Mouse (Mus musculus): Measurements from ENCODE around the gene Cacng2. TPM values are rescaled to one million over a fixed set of nuclear protein-coding genes. Genes with fewer than 3 reads are reported as not detected.

Gene Cacng2
- polyA plus RNA-seq, 1 experiment from 2014 or later = not detected

DNA sequence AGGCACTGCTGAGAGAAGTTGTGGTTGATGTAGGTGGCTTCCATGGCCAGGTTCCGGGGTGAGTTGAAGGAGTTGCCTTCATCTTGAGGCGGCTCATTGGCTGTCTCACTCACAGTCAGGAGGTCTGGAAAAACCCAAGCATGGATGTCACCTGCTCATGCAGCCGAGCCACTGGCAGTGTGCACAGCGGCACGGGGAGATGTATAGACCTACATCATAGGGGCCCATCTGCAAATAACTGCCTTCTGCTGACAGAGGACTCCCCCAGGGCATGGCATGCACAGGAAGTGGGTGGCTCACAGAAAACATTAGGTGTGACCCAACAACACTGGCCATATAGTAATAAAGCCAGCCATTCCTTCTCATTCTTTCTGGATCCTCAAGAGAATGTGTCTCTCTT is 157.4 kb downstream of the Cacng2 start:
- H3K9me3 ChIP-seq (replicated peaks) = no peaks in the 10 kb centered on the region
- ATAC-seq = no peak
- peaks cover 36% of the 10 kb centered on the region for H3K4me1 ChIP-seq
- H3K27me3 ChIP-seq (replicated peaks) = peaks cover 4% of the 10 kb centered on the region; the same call in 1 of the 2 replicates
- H3K4me3 ChIP-seq = no peak overlapping the region
- H3K4me2 ChIP-seq = no peak overlapping the region
- no peak overlapping the region for H3K27ac ChIP-seq
- no peak overlapping the region for H3K9ac ChIP-seq
- 92% methylated on average over 5 of the region's 5 CpGs for WGBS (ENCODE audit: insufficient replicate concordance)
- H3K36me3 ChIP-seq = peaks cover 95% of the 10 kb centered on the region

- peaks cover 21% of the 10 kb centered on the region for H3K27me3 ChIP-seq (replicated peaks)
- H3K36me3 ChIP-seq = peaks cover 77% of the 10 kb centered on the region
- H3K27ac ChIP-seq = no peak overlapping the region
- ATAC-seq = no peak
- H3K9ac ChIP-seq = no peak overlapping the region
- H3K9me3 ChIP-seq (replicated peaks) = no peaks in the 10 kb centered on the region
- 84% methylated on average over 6 of the region's 6 CpGs for WGBS (ENCODE audit: insufficient replicate concordance)
- peaks cover 36% of the 10 kb centered on the region for H3K4me1 ChIP-seq
- H3K4me3 ChIP-seq = no peak overlapping the region
- no peak overlapping the region for H3K4me2 ChIP-seq
Measured at GRCm38 (mm10) chr15:77960693-77961092, 159.1 kb downstream of the Cacng2 start.

DNA sequence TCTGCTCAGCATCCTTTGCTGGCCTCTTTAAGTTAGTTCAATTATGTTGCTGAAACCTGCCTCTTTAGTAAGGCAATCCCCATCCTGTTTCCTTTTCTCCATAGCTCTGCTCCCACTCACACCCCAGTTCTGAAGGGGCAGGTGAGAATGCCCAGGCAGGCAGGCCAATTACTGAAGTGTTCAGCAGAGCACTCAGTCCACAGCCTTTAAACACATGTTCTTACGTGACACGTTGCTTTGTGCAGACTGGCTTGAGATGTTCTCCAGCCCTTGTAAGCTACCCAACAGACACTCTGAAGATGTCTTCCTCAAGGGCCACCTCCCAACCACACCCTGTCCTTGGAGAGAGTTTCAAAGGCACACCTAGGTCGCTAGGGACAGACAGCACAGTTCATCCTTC is 161.8 kb downstream of the Cacng2 start:
- no peak overlapping the region for H3K4me3 ChIP-seq
- H3K4me1 ChIP-seq = peaks cover 27% of the 10 kb centered on the region
- no peak; the same call in 1 of the 2 replicates for ATAC-seq
- H3K27ac ChIP-seq = peak overlapping the region; percentile 5; the same call in 1 of the 2 replicates
- peaks cover 47% of the 10 kb centered on the region for H3K27me3 ChIP-seq (replicated peaks)
- no peak overlapping the region for H3K4me2 ChIP-seq
- no peak overlapping the region for H3K9ac ChIP-seq
- peaks cover 51% of the 10 kb centered on the region for H3K36me3 ChIP-seq
- WGBS (ENCODE audit: insufficient replicate concordance) = 52% methylated on average over 3 of the region's 3 CpGs
- no peaks in the 10 kb centered on the region for H3K9me3 ChIP-seq (replicated peaks)

GRCm38 (mm10) chr15:77957625-77958024 is 162.2 kb downstream of the Cacng2 start:
- Histone ChIP-seq H3K9ac (no peak overlapping the region), H3K27ac (peak overlapping the region; percentile 5; the same call in 1 of the 2 replicates), H3K27me3 (replicated peaks) (peaks cover 50% of the 10 kb centered on the region), H3K9me3 (replicated peaks) (no peaks in the 10 kb centered on the region), H3K4me2 (no peak overlapping the region), H3K36me3 (peaks cover 46% of the 10 kb centered on the region), H3K4me3 (no peak overlapping the region), H3K4me1 (peaks cover 27% of the 10 kb centered on the region)
- ATAC-seq = no peak
- 42% methylated on average over 5 of the region's 5 CpGs for WGBS (ENCODE audit: insufficient replicate concordance)

- peak within 1 kb of the TSS; percentile 54 for H3K4me3 ChIP-seq
- H3K36me3 ChIP-seq = peaks cover 38% of the 10 kb centered on the region
- ATAC-seq = peak; percentile 83
- H3K9ac ChIP-seq = peak within 1 kb of the TSS; percentile 53
- H3K4me1 ChIP-seq = peaks cover 27% of the 10 kb centered on the region
- H3K27me3 ChIP-seq (replicated peaks) = peaks cover 50% of the 10 kb centered on the region
- no peak within 1 kb of the TSS for H3K27ac ChIP-seq
- WGBS (ENCODE audit: insufficient replicate concordance) = 1% methylated on average over 39 of the region's 39 CpGs
- H3K4me2 ChIP-seq = peak within 1 kb of the TSS; percentile 80
- no peaks in the 10 kb centered on the region for H3K9me3 ChIP-seq (replicated peaks)
Measured at GRCm38 (mm10) chr15:77956404-77956901, 163.4 kb downstream of the Cacng2 start, which contains the start of gene Foxred2. Gene Foxred2, minus strand, starts transcription at chr15:77956722.

DNA sequence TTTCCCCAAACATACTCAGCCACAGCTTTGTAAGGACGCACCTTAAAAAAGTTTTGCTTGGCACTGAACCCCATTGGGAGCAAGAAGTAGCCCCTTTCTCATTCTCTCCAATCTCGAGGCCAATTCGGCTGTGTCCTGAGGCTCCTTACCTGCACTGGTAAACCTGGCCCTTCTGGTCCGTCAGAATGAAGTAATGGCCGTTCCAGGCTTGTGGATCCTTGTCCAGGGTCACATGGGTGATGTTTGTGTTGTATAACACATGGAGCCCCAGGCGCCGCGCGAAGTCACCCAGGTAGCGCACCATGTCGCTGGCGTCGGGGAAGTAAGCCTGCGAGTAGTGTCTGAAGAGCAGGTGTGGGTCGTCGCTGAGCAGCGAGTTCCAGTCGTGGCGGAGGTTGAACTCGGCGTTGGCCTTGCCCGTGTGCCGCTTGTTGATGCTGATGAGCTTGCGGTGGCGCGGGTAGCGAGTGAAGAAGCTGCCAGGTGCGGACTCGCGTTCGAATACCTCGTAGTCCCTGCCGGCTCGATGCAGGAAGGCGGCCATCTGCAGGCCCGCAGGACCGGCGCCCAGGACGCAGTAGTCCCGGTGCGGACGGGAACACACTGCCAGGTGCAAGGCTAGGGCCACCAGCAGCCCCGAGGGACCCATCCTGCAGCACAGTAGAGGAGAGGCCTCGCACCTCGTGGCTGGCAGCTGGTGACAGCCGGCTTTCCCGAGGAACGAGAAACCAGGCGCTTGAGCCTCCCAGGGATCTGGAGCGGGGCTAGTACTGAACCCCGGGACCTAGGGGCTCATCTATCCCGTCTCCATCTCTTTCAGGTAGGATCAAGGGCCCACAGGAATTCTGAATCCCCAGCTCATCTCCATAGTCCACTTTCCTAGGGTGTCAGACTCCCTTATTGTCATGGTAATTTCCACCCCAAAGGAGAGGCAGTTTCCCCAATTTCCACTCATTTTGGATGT is 164.1 kb downstream of the Cacng2 start:
- Histone ChIP-seq H3K4me2 (peak overlapping the region; percentile 80), H3K9me3 (replicated peaks) (no peaks in the 10 kb centered on the region), H3K36me3 (peaks cover 30% of the 10 kb centered on the region), H3K27me3 (replicated peaks) (peaks cover 50% of the 10 kb centered on the region), H3K27ac (no peak overlapping the region), H3K4me3 (peak overlapping the region; percentile 54), H3K4me1 (peaks cover 27% of the 10 kb centered on the region), H3K9ac (peak overlapping the region; percentile 53)
- WGBS (ENCODE audit: insufficient replicate concordance) = 13% methylated on average over 52 of the region's 52 CpGs
- 0 out of 2 replicates have a peak, but pooled peaks have one; percentile 3 for ATAC-seq

DNA sequence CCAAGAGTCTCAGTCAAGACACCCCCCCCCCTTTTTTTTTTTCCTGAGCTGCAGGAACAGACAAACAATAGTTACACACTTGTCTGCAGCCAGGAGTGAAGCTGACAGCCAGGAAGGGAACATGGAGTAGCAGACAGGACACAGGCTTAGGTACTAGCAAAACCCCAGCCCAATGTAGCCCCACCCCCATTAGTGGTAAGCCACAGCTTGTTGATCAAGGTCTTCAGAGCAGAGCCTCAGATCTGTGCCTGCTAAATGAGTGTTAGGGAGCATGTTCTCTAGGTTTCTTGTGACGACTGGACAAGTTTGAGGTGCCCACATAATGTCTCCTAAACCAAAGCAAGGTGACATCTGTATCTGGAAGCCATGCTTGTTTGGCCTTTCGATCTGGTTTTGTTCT is 165.5 kb downstream of the Cacng2 start:
- H3K4me2 ChIP-seq = no peak overlapping the region
- no peak overlapping the region for H3K27ac ChIP-seq
- peaks cover 50% of the 10 kb centered on the region for H3K27me3 ChIP-seq (replicated peaks)
- H3K9me3 ChIP-seq (replicated peaks) = no peaks in the 10 kb centered on the region
- H3K4me1 ChIP-seq = peaks cover 27% of the 10 kb centered on the region
- WGBS (ENCODE audit: insufficient replicate concordance) = 61% methylated on average over 2 of the region's 2 CpGs
- no peak for ATAC-seq
- H3K9ac ChIP-seq = no peak overlapping the region
- H3K36me3 ChIP-seq = peaks cover 17% of the 10 kb centered on the region
- no peak overlapping the region for H3K4me3 ChIP-seq

- 73% methylated on average over 3 of the region's 3 CpGs for WGBS (ENCODE audit: insufficient replicate concordance)
- H3K4me2 ChIP-seq = no peak overlapping the region
- H3K9ac ChIP-seq = no peak overlapping the region
- peaks cover 27% of the 10 kb centered on the region for H3K4me1 ChIP-seq
- H3K27me3 ChIP-seq (replicated peaks) = peaks cover 50% of the 10 kb centered on the region
- H3K4me3 ChIP-seq = no peak overlapping the region
- 0 out of 2 replicates have a peak, but pooled peaks cover 3% of the 10 kb centered on the region for H3K36me3 ChIP-seq
- no peak for ATAC-seq
- no peak overlapping the region for H3K27ac ChIP-seq
- no peaks in the 10 kb centered on the region for H3K9me3 ChIP-seq (replicated peaks)
Measured at GRCm38 (mm10) chr15:77952921-77953320, 166.9 kb downstream of the Cacng2 start.

DNA sequence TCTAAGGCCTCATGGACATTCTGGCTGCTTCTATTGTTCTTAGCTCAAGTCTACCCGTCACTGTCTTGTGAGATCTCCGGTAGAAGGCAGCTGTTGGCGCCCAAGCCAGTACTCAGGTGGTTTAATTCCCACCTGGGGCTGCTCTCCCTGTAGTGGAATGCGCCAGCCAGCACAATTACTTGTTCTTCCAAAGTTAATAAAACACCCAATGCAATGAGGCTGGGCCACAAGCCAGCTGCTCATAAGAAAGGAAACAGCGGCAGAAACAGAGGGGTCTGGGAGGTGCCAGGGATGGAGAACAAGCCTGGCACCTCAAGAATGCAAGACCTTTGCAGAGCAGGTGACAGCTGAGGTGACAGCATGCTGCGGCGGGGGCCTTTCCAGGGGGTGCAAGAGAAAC is 170.8 kb downstream of the Cacng2 start:
- no peak overlapping the region for H3K27ac ChIP-seq
- H3K4me1 ChIP-seq = no peaks in the 10 kb centered on the region
- no peak overlapping the region for H3K9ac ChIP-seq
- WGBS (ENCODE audit: insufficient replicate concordance) = 77% methylated on average over 7 of the region's 7 CpGs
- H3K9me3 ChIP-seq (replicated peaks) = no peaks in the 10 kb centered on the region
- no peak overlapping the region for H3K4me2 ChIP-seq
- ATAC-seq = no peak
- peaks cover 12% of the 10 kb centered on the region for H3K27me3 ChIP-seq (replicated peaks)
- H3K36me3 ChIP-seq = 0 out of 2 replicates have a peak, but pooled peaks cover 3% of the 10 kb centered on the region
- no peak overlapping the region for H3K4me3 ChIP-seq

DNA sequence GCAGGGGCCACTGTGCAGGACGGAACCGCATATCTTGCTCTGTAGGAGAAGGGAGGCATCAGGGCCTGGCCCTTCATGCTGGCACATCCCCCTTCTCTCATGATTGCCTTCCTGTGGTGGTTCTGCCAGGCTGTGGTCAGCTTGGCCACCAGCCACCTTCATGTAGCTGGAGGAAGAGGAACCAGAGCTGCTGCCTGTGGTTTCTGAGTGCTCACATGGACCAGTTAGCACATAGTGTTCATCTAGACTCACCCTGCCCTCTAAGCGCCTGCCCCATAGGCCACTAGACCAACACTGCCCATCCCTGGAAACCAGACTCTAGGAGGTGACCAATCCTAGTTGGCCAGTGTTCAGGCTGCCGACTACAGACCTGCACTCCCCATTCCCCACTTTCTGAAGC is 174.1 kb downstream of the Cacng2 start:
- no peak for ATAC-seq
- Histone ChIP-seq H3K36me3 (no peaks in the 10 kb centered on the region; the same call in 1 of the 2 replicates), H3K27ac (no peak overlapping the region)

More for the DNA sequence above, 174.1 kb downstream of the Cacng2 start:
- no peak overlapping the region for H3K4me3 ChIP-seq
- H3K9ac ChIP-seq = no peak overlapping the region
- WGBS (ENCODE audit: insufficient replicate concordance) = 45% methylated on average over 4 of the region's 4 CpGs
- H3K4me1 ChIP-seq = no peaks in the 10 kb centered on the region
- 0 out of 2 replicates have a peak, but pooled peaks cover 4% of the 10 kb centered on the region for H3K27me3 ChIP-seq (replicated peaks)
- H3K9me3 ChIP-seq (replicated peaks) = no peaks in the 10 kb centered on the region
- no peak overlapping the region for H3K4me2 ChIP-seq

Measured in liver, embryonic 12.5 days (tissue).